Mouse (Mus musculus) liver, embryonic 15.5 days (tissue): ENCODE results near the gene Rnf8. TPM values are rescaled to one million over a fixed set of nuclear protein-coding genes. Genes with fewer than 3 reads are reported as not detected.
A peak's percentile ranks its signal among the peaks of the same experiment; 100 is the strongest.

ENCODE experiments used
- ATAC-seq: fragments of 200-750 bp; cut with Nextera tagmentation; 2 replicates; pipeline ENCODE4 v1.8.0; 2017; ENCODE audit warnings: moderate number of reproducible peaks, mild to moderate bottlenecking, moderate library complexity; ENCODE audit not compliant: insufficient read depth
- H3K27ac ChIP-seq: fragments of 300-500 bp; sonication (generic); replicated peaks from 2 replicates; pipeline ENCODE4 v1.5.1; 2015; ENCODE audit warnings: mild to moderate bottlenecking, inconsistent platforms
- H3K27me3 ChIP-seq: fragments of 300-500 bp; sonication (generic); 2 replicates; pipeline ENCODE4 v1.6.1; 2015; ENCODE audit warnings: mild to moderate bottlenecking, inconsistent platforms
- H3K36me3 ChIP-seq: fragments of 300-500 bp; sonication (generic); replicated peaks from 2 replicates; pipeline ENCODE4 v1.6.1; 2015; ENCODE audit warnings: moderate library complexity, mild to moderate bottlenecking, inconsistent platforms
- H3K4me1 ChIP-seq: fragments of 300-500 bp; sonication (generic); replicated peaks from 2 replicates; pipeline ENCODE4 v1.6.1; 2015; ENCODE audit warnings: inconsistent platforms
- H3K4me2 ChIP-seq: fragments of 300-500 bp; sonication (generic); 2 replicates; pipeline ENCODE4 v1.6.1; 2015; ENCODE audit warnings: moderate library complexity, mild to moderate bottlenecking, inconsistent platforms
- H3K4me3 ChIP-seq: fragments of 300-500 bp; sonication (generic); replicated peaks from 2 replicates; pipeline ENCODE4 v1.5.1; 2015; ENCODE audit warnings: mild to moderate bottlenecking, inconsistent platforms
- H3K9ac ChIP-seq: fragments of 300-500 bp; sonication (generic); 2 replicates; pipeline ENCODE4 v1.6.1; 2015; ENCODE audit warnings: moderate library complexity, mild to moderate bottlenecking, inconsistent platforms
- H3K9me3 ChIP-seq: fragments of 300-500 bp; sonication (generic); replicated peaks from 2 replicates; pipeline ENCODE4 v1.6.1; 2016; ENCODE audit warnings: inconsistent platforms
- WGBS: fragments of 180-500 bp; shearing (Covaris S2); methylation state at CpG from one replicate; pipeline ENCODE4 v1.1.7; 2015; ENCODE audit warnings: mixed read lengths; ENCODE audit not compliant: insufficient replicate concordance; 5-methylcytosine and 5-hydroxymethylcytosine counted together
- polyA plus RNA-seq: library from polyadenylated mRNA; unstranded; fragments of >200 nt; fragmentation: Nextera tagmentation; extraction: Ambion mirVana; gene quantifications from 2 replicates; pipeline ENCODE4 v1.2.1, GENCODE M21; 2015

Rnf8 gene
- polyA plus RNA-seq, 1 experiment from 2014 or later: 36.7 TPM

DNA sequence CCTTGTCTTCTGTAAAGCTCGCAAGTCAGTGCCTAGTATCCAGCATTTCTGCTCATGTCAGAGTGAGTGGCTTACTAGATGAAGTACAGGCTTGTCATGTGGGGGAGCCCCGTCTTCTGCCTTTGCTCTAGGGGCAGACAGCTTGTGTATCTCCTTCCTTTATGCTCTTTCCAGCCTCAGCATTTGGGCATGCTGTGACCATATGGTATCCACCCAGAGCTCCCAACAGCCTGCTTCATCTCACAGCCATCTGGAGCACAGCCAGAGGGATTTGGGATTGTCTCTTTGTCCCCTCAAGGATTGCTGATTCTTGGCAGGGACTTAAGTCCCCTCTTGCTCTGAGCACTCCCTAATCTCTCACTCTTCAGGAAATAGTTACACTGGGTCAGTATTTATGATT is 65.6 kb downstream of the Rnf8 start:
- no peak for ATAC-seq
- no peaks in the 10 kb centered on the region for H3K27me3 ChIP-seq
- H3K4me1 ChIP-seq: peaks cover 24% of the 10 kb centered on the region
- 0 out of 2 replicates have a peak overlapping the region, but pooled peaks have one; percentile 10 for H3K27ac ChIP-seq
- H3K9ac ChIP-seq: no peak overlapping the region
- no peaks in the 10 kb centered on the region for H3K9me3 ChIP-seq
- no peak overlapping the region for H3K4me3 ChIP-seq
- H3K36me3 ChIP-seq: peaks cover 99% of the 10 kb centered on the region
- WGBS: 74% methylated on average over 2 of the region's 2 CpGs
- no peak overlapping the region for H3K4me2 ChIP-seq

DNA sequence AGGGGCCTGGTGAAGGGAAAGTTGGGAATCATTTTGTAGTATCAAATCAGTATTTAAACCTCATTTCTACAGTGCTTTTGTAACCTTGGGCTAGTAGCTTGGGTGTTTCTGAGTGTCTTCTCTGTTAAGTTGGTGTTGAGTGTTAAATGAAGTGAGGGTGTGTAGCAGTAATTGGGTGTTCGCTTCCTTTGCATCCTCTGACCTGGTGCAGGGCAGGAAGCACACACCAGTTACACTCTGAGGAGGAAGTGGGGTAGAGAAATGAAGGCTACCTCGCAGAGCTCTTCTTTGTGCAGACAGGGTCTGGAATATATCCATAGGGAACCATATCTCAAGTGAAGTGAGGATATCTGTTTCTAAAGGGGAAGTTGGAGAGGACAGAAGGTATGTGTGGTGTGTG is 66.3 kb downstream of the Rnf8 start:
- Histone ChIP-seq H3K4me3 (no peak overlapping the region), H3K4me1 (peaks cover 31% of the 10 kb centered on the region), H3K36me3 (peaks cover 99% of the 10 kb centered on the region), H3K9me3 (no peaks in the 10 kb centered on the region), H3K4me2 (no peak overlapping the region), H3K27me3 (no peaks in the 10 kb centered on the region), H3K9ac (no peak overlapping the region), H3K27ac (no peak overlapping the region)
- 63% methylated on average over 2 of the region's 2 CpGs for WGBS
- ATAC-seq: no peak

DNA sequence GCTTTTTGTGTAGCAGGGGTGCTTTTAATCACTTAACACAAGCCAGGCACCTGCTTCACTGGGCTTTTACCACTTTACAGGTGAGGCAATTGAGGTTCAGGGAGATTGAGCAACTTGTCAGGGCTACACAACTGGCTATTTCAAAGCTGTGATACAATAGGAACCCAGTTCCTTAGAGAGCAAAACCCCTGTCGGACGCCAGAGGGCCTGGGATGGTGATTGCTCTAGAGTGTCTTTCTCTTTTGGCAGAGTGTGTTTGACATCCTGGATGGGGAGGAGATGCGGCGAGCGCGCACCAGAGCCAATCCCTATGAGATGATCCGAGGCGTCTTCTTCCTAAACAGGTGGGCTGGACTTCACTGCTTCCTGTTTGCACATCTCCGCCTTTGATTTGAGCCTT is 67.1 kb downstream of the Rnf8 start:
- 90% methylated on average over 9 of the region's 9 CpGs for WGBS
- Histone ChIP-seq H3K4me2 (no peak overlapping the region), H3K27me3 (no peaks in the 10 kb centered on the region), H3K4me3 (no peak overlapping the region), H3K9ac (no peak overlapping the region), H3K27ac (no peak overlapping the region; the same call in 1 of the 2 replicates), H3K4me1 (peaks cover 39% of the 10 kb centered on the region), H3K36me3 (peaks cover 99% of the 10 kb centered on the region), H3K9me3 (no peaks in the 10 kb centered on the region)
- ATAC-seq: no peak

DNA sequence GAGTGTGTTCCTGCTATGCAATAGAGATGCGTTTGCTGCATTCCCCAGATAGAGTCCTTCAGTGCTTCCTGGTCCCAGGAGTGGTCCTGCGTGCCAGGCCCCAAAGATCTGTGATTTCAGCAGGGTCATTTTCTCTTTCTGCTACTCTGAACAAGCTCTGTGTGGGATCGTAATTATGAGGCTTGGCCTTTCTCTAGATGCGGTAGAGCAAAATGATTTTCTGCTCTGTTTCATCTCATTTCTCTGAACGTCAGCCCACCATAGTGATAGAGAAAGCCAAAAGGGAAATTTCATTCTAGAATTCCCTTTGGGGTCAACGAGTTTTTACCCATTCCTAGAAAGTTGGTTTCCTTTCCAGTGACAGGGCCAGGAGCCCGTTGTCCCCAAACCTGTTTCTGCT is 67.7 kb downstream of the Rnf8 start:
- Histone ChIP-seq H3K4me1 (peaks cover 45% of the 10 kb centered on the region), H3K4me2 (no peak overlapping the region), H3K36me3 (peaks cover 99% of the 10 kb centered on the region), H3K4me3 (no peak overlapping the region), H3K27ac (no peak overlapping the region), H3K9ac (no peak overlapping the region), H3K9me3 (no peaks in the 10 kb centered on the region), H3K27me3 (no peaks in the 10 kb centered on the region)
- ATAC-seq: no peak
- WGBS: 86% methylated on average over 7 of the region's 7 CpGs

DNA sequence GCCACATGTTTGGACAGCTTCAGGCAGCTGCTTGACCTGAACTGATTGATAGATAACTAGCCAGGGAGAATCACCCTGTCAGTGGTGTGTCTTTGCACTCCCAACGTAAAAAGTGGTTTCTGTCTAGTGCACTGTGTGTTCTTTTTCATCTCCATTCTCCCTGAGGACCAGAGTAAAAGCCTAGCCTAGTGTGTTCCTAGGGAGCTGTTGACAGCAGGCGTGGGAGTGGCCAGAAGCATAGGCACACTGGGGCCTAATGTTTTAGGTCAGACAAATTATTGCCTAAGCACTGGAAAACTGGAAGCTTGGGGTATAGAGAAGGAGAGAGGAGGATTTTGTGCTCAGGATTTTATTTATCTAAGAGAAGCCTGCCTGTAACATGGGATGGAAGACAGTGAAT is 68.5 kb downstream of the Rnf8 start:
- H3K4me2 ChIP-seq: no peak overlapping the region
- H3K27ac ChIP-seq: no peak overlapping the region
- H3K4me1 ChIP-seq: peaks cover 52% of the 10 kb centered on the region
- H3K36me3 ChIP-seq: peaks cover 99% of the 10 kb centered on the region
- ATAC-seq: no peak
- WGBS: 75% methylated on average over 2 of the region's 2 CpGs
- no peaks in the 10 kb centered on the region for H3K27me3 ChIP-seq
- H3K9me3 ChIP-seq: no peaks in the 10 kb centered on the region
- no peak overlapping the region for H3K9ac ChIP-seq
- H3K4me3 ChIP-seq: no peak overlapping the region

DNA sequence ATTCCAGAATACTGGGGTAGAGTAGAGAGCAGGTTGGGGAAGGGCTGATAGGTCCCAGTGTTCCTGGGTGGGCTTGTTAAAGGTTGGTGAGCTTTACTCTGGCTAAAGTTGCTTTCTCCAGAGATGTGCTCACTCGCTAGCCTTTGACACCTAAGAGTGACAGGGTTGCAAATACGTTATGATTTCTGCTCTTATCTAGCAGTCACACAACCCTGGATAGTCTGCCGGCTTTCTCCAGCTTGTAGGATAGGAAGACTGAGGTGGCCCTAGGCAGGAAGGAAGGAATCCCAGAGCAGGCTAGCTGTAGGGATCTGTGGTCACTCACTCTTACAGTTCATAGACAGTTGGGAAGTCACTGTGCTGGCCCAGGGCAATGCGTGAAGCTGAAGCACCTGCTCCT is 69.7 kb downstream of the Rnf8 start:
- Histone ChIP-seq H3K4me3 (no peak overlapping the region), H3K27ac (peak overlapping the region; percentile 31), H3K9me3 (no peaks in the 10 kb centered on the region), H3K9ac (no peak overlapping the region), H3K4me1 (peaks cover 54% of the 10 kb centered on the region), H3K27me3 (no peaks in the 10 kb centered on the region), H3K36me3 (peaks cover 97% of the 10 kb centered on the region), H3K4me2 (no peak overlapping the region)
- 30% methylated on average over 4 of the region's 4 CpGs for WGBS
- peak; percentile 37; the same call in 1 of the 2 replicates for ATAC-seq

DNA sequence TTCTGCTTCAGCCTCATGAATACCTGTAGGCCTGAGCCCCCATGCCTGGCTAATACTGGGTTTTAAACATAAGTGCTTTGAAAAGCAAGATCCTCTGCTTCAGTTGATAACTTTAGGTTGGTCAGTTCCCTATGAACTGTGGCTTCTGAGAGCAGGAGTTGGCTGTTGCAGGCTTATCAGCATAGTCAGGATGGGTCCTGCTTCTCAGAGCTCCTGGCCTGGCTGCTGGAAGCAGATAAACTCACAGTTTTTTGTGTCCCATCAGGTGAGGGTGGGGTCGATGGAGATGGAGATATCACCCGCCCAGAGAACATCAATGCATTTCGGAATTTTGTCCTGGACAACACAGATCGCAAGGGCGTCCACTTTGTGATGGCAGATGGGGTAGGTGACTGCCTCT is 72.2 kb downstream of the Rnf8 start:
- Histone ChIP-seq H3K9me3 (no peaks in the 10 kb centered on the region), H3K36me3 (peaks cover 98% of the 10 kb centered on the region), H3K4me1 (peaks cover 54% of the 10 kb centered on the region), H3K9ac (peak overlapping the region; percentile 25; the same call in 1 of the 2 replicates), H3K27ac (peak overlapping the region; percentile 83), H3K4me3 (no peak overlapping the region), H3K27me3 (no peaks in the 10 kb centered on the region), H3K4me2 (peak overlapping the region; percentile 38)
- peak; percentile 80 for ATAC-seq
- 41% methylated on average over 5 of the region's 5 CpGs for WGBS

DNA sequence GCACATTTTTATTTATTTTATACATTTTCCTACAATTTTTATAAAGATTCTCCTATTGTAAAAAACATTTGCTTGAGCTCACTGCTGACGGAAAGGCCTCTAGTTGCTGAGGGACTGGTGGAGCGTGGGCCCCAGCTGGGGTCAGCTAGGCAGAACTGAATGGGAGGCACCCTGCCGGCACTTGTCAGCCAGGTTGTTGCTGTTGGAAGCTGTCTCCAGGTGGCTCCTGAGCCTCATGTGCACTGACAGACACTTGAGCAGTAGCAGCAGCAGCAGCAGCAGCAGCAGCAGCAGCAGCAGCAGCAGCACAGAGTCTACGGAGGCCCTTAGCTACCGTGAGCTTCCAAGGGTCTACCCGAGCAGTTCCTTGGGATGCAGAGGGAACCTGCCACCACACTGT is 72.8 kb downstream of the Rnf8 start:
- no peaks in the 10 kb centered on the region for H3K27me3 ChIP-seq
- H3K9me3 ChIP-seq: no peaks in the 10 kb centered on the region
- WGBS: 78% methylated on average over 6 of the region's 6 CpGs
- H3K4me2 ChIP-seq: no peak overlapping the region
- peaks cover 95% of the 10 kb centered on the region for H3K36me3 ChIP-seq
- no peak overlapping the region for H3K9ac ChIP-seq
- H3K4me1 ChIP-seq: peaks cover 54% of the 10 kb centered on the region
- H3K27ac ChIP-seq: peak overlapping the region; percentile 83; the same call in 1 of the 2 replicates
- no peak for ATAC-seq
- no peak overlapping the region for H3K4me3 ChIP-seq

DNA sequence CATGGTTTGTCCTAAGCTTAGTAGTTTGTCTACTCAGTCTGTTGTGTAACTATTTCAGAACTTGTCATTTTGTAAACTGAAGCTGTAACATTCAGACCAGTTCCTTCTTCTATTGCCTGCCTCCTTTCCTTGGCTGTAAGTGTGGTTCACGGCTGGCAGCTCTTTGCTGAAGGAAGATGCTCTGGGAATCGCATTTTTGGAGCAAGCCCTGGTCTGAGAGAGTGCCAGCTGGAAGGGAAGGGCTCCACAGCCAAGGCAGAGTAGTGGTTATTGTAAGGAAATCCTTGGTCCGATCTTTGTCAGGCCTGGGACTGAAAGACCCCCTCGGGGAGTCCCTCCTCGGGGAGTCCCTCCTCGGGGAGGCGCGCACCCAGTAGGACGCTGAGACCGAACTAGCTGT is 74.0 kb downstream of the Rnf8 start:
- ATAC-seq: no peak
- Histone ChIP-seq H3K36me3 (peaks cover 90% of the 10 kb centered on the region), H3K4me1 (peaks cover 46% of the 10 kb centered on the region), H3K9me3 (no peaks in the 10 kb centered on the region), H3K27me3 (no peaks in the 10 kb centered on the region), H3K4me3 (no peak overlapping the region), H3K9ac (no peak overlapping the region), H3K4me2 (no peak overlapping the region), H3K27ac (no peak overlapping the region)
- 93% methylated on average over 10 of the region's 10 CpGs for WGBS

DNA sequence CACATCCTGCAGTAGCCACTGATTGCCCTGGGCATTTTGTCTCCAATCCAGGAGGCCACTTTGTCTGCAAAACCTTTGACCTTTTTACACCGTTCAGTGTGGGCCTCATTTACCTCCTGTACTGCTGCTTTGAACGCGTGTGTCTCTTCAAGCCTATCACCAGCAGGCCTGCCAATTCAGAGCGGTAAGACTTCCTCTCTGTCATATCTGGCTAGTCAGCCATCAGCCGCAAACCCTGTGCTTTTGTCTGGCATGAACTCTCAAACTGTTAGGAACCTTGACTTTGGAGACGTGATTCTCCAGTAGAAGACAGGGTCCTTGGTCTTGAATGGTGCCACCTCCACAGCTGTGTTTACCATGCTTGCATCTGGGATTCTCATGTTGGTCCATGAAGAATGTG is 75.7 kb downstream of the Rnf8 start:
- no peak overlapping the region for H3K4me3 ChIP-seq
- peaks cover 90% of the 10 kb centered on the region for H3K36me3 ChIP-seq
- WGBS: 53% methylated on average over 6 of the region's 6 CpGs
- ATAC-seq: no peak
- H3K9ac ChIP-seq: no peak overlapping the region
- no peak overlapping the region for H3K27ac ChIP-seq
- no peak overlapping the region for H3K4me2 ChIP-seq
- no peaks in the 10 kb centered on the region for H3K27me3 ChIP-seq
- no peaks in the 10 kb centered on the region for H3K9me3 ChIP-seq
- H3K4me1 ChIP-seq: peaks cover 30% of the 10 kb centered on the region

DNA sequence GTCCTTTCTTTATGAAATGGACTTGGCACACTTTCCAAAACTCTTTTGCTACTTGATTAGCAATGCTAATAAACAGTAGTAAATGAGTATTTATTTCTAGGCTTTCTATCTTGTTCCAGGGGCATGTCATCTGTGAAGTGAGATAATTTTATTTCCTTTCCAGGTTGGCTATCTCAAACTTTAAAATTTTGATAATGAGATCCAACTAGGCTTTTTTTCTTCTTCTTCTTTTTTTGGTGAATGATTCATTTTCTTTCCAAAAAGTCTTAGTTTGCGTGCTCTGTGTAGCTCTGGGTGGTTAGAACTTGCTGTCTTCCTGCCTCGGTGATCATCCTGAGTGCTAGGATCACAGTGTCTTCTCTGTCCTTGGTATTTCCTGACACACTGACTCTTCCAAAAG is 78.2 kb downstream of the Rnf8 start:
- no peaks in the 10 kb centered on the region for H3K9me3 ChIP-seq
- H3K4me2 ChIP-seq: no peak overlapping the region
- H3K4me1 ChIP-seq: peaks cover 4% of the 10 kb centered on the region
- WGBS: 66% methylated on average over 2 of the region's 2 CpGs
- no peak overlapping the region for H3K27ac ChIP-seq
- H3K36me3 ChIP-seq: peaks cover 89% of the 10 kb centered on the region
- H3K4me3 ChIP-seq: no peak overlapping the region
- no peak for ATAC-seq
- no peaks in the 10 kb centered on the region for H3K27me3 ChIP-seq
- H3K9ac ChIP-seq: no peak overlapping the region

DNA sequence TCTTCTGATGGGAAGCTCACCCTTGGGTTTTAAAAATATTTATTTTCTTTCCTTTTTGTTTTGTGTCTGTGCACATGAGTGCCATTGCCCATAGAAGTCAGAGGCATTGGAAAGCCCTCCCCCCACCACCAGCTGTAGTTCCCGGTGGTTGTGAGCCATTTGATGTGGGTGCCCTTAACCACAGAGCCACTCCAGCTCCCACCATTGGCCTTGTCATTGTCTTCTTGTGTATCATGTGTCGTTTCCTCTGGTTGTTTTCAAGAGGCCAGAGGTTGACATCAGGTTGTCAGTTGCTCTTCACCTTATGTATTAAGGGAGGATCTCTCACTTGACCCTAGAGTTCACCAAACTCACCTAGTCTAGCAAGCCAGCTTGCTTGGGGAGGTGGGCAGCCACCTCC is 79.0 kb downstream of the Rnf8 start:
- ATAC-seq: no peak
- H3K4me1 ChIP-seq: no peaks in the 10 kb centered on the region
- 44% methylated on average over 2 of the region's 2 CpGs for WGBS
- H3K27ac ChIP-seq: no peak overlapping the region
- H3K36me3 ChIP-seq: peaks cover 89% of the 10 kb centered on the region
- no peak overlapping the region for H3K4me3 ChIP-seq
- H3K9me3 ChIP-seq: no peaks in the 10 kb centered on the region
- no peak overlapping the region for H3K4me2 ChIP-seq
- no peaks in the 10 kb centered on the region for H3K27me3 ChIP-seq
- no peak overlapping the region for H3K9ac ChIP-seq
